Mouse (Mus musculus) hindbrain, postnatal 0 days (tissue): ENCODE data around the gene Abt1. TPM values are rescaled to one million over a fixed set of nuclear protein-coding genes. Genes with fewer than 3 reads are reported as not detected.
A peak's percentile ranks its signal among the peaks of the same experiment; 100 is the strongest.

Experiments used
- ATAC-seq: fragments of 200-750 bp; cut with Nextera tagmentation; 2 replicates; pipeline ENCODE4 v1.8.0; 2017; ENCODE audit warnings: mild to moderate bottlenecking, moderate TSS enrichment, moderate library complexity
- DNase-seq: peaks from one replicate; pipeline ENCODE4 v3.0.0-alpha.2; 2015; ENCODE audit warnings: low spot score
- H3K27ac ChIP-seq: fragments of 300-500 bp; sonication (generic); 2 replicates; pipeline ENCODE4 v1.5.1; 2014; ENCODE audit warnings: mild to moderate bottlenecking
- H3K27me3 ChIP-seq: fragments of 300-500 bp; sonication (generic); 2 replicates; pipeline ENCODE4 v1.6.1; 2014; ENCODE audit warnings: low read length, mixed read lengths; ENCODE audit not compliant: insufficient read depth
- H3K36me3 ChIP-seq: fragments of 300-500 bp; sonication (generic); 2 replicates; pipeline ENCODE4 v1.6.1; 2014; ENCODE audit warnings: low read length, mixed read lengths; ENCODE audit not compliant: insufficient read depth
- H3K4me1 ChIP-seq: fragments of 300-500 bp; sonication (generic); 2 replicates; pipeline ENCODE4 v1.6.1; 2014; ENCODE audit warnings: antibody characterized with exemption, low read length, mixed read lengths; ENCODE audit not compliant: insufficient read depth
- H3K4me2 ChIP-seq: fragments of 300-500 bp; sonication (generic); 2 replicates; pipeline ENCODE4 v1.6.1; 2014; ENCODE audit warnings: low read depth, mild to moderate bottlenecking, low read length, moderate library complexity, mixed read lengths
- H3K4me3 ChIP-seq: fragments of 300-500 bp; sonication (generic); 2 replicates; pipeline ENCODE4 v1.5.1; 2014; ENCODE audit warnings: low read length
- H3K9ac ChIP-seq: fragments of 300-500 bp; sonication (generic); replicated peaks from 2 replicates; pipeline ENCODE4 v1.6.1; 2014; ENCODE audit warnings: mild to moderate bottlenecking, low read length, moderate library complexity, mixed read lengths
- H3K9me3 ChIP-seq: fragments of 300-500 bp; sonication (generic); 2 replicates; pipeline ENCODE4 v1.6.1; 2016; ENCODE audit warnings: low read length, mixed read lengths
- CTCF ChIP-seq: IDR thresholded peaks from 2 replicates; pipeline ENCODE4 v1.5.1; 2016; ENCODE audit warnings: antibody characterized with exemption, control low read depth, low read depth
- WGBS: fragments of 180-500 bp; shearing (Covaris S2); extraction: QIAGEN DNeasy Blood & Tissue Kit; methylation state at CpG from one replicate; pipeline ENCODE4 v1.1.7; 2014; 5-methylcytosine and 5-hydroxymethylcytosine counted together
- polyA plus RNA-seq: library from polyadenylated mRNA; unstranded; fragments of >200 nt; fragmentation: Nextera tagmentation; extraction: Ambion mirVana; gene quantifications from 2 replicates; pipeline ENCODE4 v1.2.1, GENCODE M21; 2015
- total RNA-seq: library from RNA; depleted of rRNA; stranded (reverse); fragments of >200 nt; gene quantifications from 2 replicates; pipeline ENCODE4 v1.2.3, GENCODE M21; 2014

Gene Abt1
- total and polyA plus RNA-seq, 2 experiments from 2014 or later = 5.0 to 7.2 TPM

GRCm38 (mm10) chr13:23424494-23425325 is 1.0 kb upstream of the Abt1 start:
- H3K9ac ChIP-seq = no peak overlapping the region; the same call in 1 of the 2 replicates
- no peaks in the 10 kb centered on the region for H3K27me3 ChIP-seq
- peak overlapping the region; percentile 75 for H3K4me2 ChIP-seq
- no peak overlapping the region for H3K27ac ChIP-seq
- H3K36me3 ChIP-seq = peaks cover 19% of the 10 kb centered on the region
- H3K4me1 ChIP-seq = peaks cover 7% of the 10 kb centered on the region
- ATAC-seq (peak; percentile 78), DNase-seq (peak; percentile 96)
- peak overlapping the region; percentile 94 for H3K4me3 ChIP-seq
- TF ChIP-seq CTCF = peak; percentile 96
- no peaks in the 10 kb centered on the region for H3K9me3 ChIP-seq
- 2% methylated on average over 25 of the region's 25 CpGs for WGBS

GRCm38 (mm10) chr13:23424052-23424380 is 350 bp upstream of the Abt1 start:
- WGBS = under 1% methylated on average over 7 of the region's 7 CpGs
- ATAC-seq = no peak

GRCm38 (mm10) chr13:23422351-23422750 is 1.3 kb downstream of the Abt1 start:
- H3K9me3 ChIP-seq = no peaks in the 10 kb centered on the region
- H3K4me1 ChIP-seq = peaks cover 7% of the 10 kb centered on the region
- 96% methylated on average over 16 of the region's 16 CpGs for WGBS
- H3K9ac ChIP-seq = no peak overlapping the region
- H3K27ac ChIP-seq = no peak overlapping the region
- no peak overlapping the region for H3K4me3 ChIP-seq
- no peak for TF ChIP-seq CTCF
- ATAC-seq = no peak
- peaks cover 19% of the 10 kb centered on the region for H3K36me3 ChIP-seq
- no peak for DNase-seq
- H3K4me2 ChIP-seq = 0 out of 2 replicates have a peak overlapping the region, but pooled peaks have one; percentile 75
- H3K27me3 ChIP-seq = no peaks in the 10 kb centered on the region

More at GRCm38 (mm10) chr13:23424052-23424380, 350 bp upstream of the Abt1 start:
- Histone ChIP-seq H3K9ac (peak overlapping the region; percentile 76), H3K4me2 (peak overlapping the region; percentile 75), H3K27me3 (no peaks in the 10 kb centered on the region), H3K27ac (peak overlapping the region; percentile 52; the same call in 1 of the 2 replicates), H3K36me3 (peaks cover 19% of the 10 kb centered on the region), H3K9me3 (no peaks in the 10 kb centered on the region), H3K4me3 (peak overlapping the region; percentile 94), H3K4me1 (peaks cover 7% of the 10 kb centered on the region)
- no peak for DNase-seq
- no peak for TF ChIP-seq CTCF

- H3K4me1 ChIP-seq = no peaks in the 10 kb centered on the region
- no peaks in the 10 kb centered on the region for H3K36me3 ChIP-seq
- ATAC-seq (peak; percentile 86), DNase-seq (peak; percentile 81)
- peak overlapping the region; percentile 49 for H3K4me3 ChIP-seq
- 2% methylated on average over 28 of the region's 28 CpGs for WGBS
- TF ChIP-seq CTCF = 0 out of 2 replicates have a peak, but pooled peaks have one; percentile 6
- H3K4me2 ChIP-seq = peak overlapping the region; percentile 59
- H3K27ac ChIP-seq = no peak overlapping the region
- H3K27me3 ChIP-seq = no peaks in the 10 kb centered on the region
- H3K9me3 ChIP-seq = no peaks in the 10 kb centered on the region
- H3K9ac ChIP-seq = peak overlapping the region; percentile 46
Observed at GRCm38 (mm10) chr13:23412630-23413521, 10.8 kb downstream of the Abt1 start.

- H3K9ac ChIP-seq = peak overlapping the region; percentile 46
- H3K4me2 ChIP-seq = peak overlapping the region; percentile 59
- no peak overlapping the region; the same call in 1 of the 2 replicates for H3K27ac ChIP-seq
- TF ChIP-seq CTCF = no peak
- H3K9me3 ChIP-seq = no peaks in the 10 kb centered on the region
- H3K4me3 ChIP-seq = peak overlapping the region; percentile 49
- DNase-seq = no peak
- ATAC-seq = peak; percentile 54
- no peaks in the 10 kb centered on the region for H3K27me3 ChIP-seq
- no peaks in the 10 kb centered on the region for H3K36me3 ChIP-seq
- no peaks in the 10 kb centered on the region for H3K4me1 ChIP-seq
- WGBS = 1% methylated on average over 20 of the region's 20 CpGs
Observed at GRCm38 (mm10) chr13:23412211-23412629, 11.4 kb downstream of the Abt1 start.
